Mouse (Mus musculus) embryo, embryonic 10.5 days (tissue): ENCODE measurements around the gene Ccin.
A peak's percentile ranks its signal among the peaks of the same experiment; 100 is the strongest.

Experiments used
- DNase-seq: peaks from one replicate; pipeline ENCODE4 v3.0.0-alpha.2; 2015; ENCODE audit warnings: low spot score

The Ccin gene

GRCm38 (mm10) chr4:44013391-44014070, 30.2 kb downstream of the Ccin start:
- peak; percentile 5 for DNase-seq

GRCm38 (mm10) chr4:44016071-44016470, 32.8 kb downstream of the Ccin start:
- no peak for DNase-seq

- no peak for DNase-seq
Observed at GRCm38 (mm10) chr4:44016791-44017190, 33.5 kb downstream of the Ccin start.

GRCm38 (mm10) chr4:44022323-44022722, 39.0 kb downstream of the Ccin start:
- DNase-seq: no peak

GRCm38 (mm10) chr4:44022766-44023165, 39.5 kb downstream of the Ccin start:
- no peak for DNase-seq

- DNase-seq: no peak
Observed at GRCm38 (mm10) chr4:44023681-44024080, 40.4 kb downstream of the Ccin start.

GRCm38 (mm10) chr4:44024241-44024640, 41.0 kb downstream of the Ccin start:
- DNase-seq: no peak

GRCm38 (mm10) chr4:44025570-44025969, 42.3 kb downstream of the Ccin start:
- DNase-seq: no peak

- peak; percentile 69 for DNase-seq
Observed at GRCm38 (mm10) chr4:44028303-44029135, 45.2 kb downstream of the Ccin start.

- no peak for DNase-seq
Observed at GRCm38 (mm10) chr4:44029661-44030066, 46.4 kb downstream of the Ccin start.

- no peak for DNase-seq
Observed at GRCm38 (mm10) chr4:44031521-44031920, 48.2 kb downstream of the Ccin start.
